Mouse (Mus musculus): ENCODE measurements around the gene Vmn1r228. TPM values are rescaled to one million over a fixed set of nuclear protein-coding genes. Genes with fewer than 3 reads are reported as not detected.

Vmn1r228 gene
- not detected for polyA plus RNA-seq (2014; fragmentation: Illumina TruSeq; extraction: RNeasy Lipid Tissue Mini Kit (QIAGEN cat#74804); ENCODE audit: low read depth, low replicate concordance)

DNA sequence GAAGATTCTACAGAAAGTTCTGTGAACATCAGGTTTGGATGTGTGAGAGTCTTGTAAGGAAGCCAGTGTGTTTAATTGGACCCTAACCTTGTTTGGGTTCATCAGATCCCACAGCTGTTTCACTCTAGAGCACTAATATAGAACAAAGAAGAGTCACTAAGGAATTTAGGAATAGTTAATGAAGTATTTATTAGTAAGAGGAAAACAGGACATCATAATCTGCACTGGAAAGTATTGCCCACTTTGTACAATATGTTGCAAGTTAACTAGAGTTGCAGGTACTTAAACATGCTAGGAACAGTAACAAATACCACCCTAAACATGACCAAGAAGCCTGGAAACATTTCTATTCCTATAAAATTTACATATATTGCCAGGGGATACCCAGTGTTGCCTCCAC lies at the start of gene Vmn1r228:
Gene Vmn1r228, minus strand, starts transcription at position 101 of the 400 bp plus-strand sequence.

DNA sequence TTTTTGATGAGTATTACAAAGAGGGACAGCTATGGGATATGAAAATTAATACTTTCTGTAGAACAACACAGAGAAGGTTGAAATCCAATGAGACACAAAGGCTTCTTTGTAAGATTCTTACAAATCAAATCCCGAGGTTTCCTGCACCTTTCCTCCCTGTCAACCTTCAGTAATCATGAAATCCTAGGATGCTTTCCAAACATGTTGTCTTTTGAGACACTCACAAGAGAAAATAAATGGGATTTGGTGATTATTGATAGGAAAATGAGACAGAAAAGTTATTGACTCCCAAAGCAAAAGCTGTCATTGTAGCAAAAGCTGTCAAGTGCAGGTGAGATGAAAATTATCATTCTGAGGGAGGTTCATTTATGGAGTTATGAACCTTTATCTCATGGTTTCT lies 25.3 kb upstream of the Vmn1r228 start, which contains the start of gene Vmn1r229:
Gene Vmn1r229, plus strand, starts transcription at position 301 of the 400 bp plus-strand sequence.

DNA sequence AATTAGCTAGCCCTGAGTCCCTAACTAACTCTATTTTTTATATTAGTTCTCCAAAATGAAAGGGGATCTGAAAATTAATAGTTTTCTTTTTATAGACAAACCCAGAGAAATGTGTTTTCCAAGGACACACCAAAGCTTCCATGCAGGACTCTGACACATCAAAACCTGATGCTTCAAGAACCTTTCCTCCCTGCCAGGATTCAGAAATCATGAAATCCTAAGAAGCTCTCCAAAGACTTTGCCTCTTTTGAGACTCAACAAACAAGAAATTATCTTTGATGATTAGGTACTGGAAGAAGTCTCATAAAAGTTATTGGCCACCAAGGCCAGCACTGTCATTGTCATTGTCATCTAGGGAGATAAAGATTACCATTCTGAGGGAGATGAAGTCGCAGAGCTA lies 56.4 kb downstream of the Vmn1r228 start, which contains the start of gene Vmn1r227:
Gene Vmn1r227, plus strand, starts transcription at position 301 of the 400 bp plus-strand sequence.

Other genes with a start within 250 kb of the Vmn1r228 start
- not detected for gene Vmn2r109, start 221.4 kb downstream of the Vmn1r228 start, polyA plus RNA-seq (2014; fragmentation: Illumina TruSeq; extraction: RNeasy Lipid Tissue Mini Kit (QIAGEN cat#74804); ENCODE audit: low read depth, low replicate concordance)
- gene Vmn2r110, start 189.7 kb downstream of the Vmn1r228 start, polyA plus RNA-seq (2014; fragmentation: Illumina TruSeq; extraction: RNeasy Lipid Tissue Mini Kit (QIAGEN cat#74804); ENCODE audit: low read depth, low replicate concordance), result not detected
- not detected for gene Fpr-rs3, start 161.3 kb downstream of the Vmn1r228 start, polyA plus RNA-seq (2014; fragmentation: Illumina TruSeq; extraction: RNeasy Lipid Tissue Mini Kit (QIAGEN cat#74804); ENCODE audit: low read depth, low replicate concordance)
- gene Vmn1r226, start 103.3 kb downstream of the Vmn1r228 start, polyA plus RNA-seq (2014; fragmentation: Illumina TruSeq; extraction: RNeasy Lipid Tissue Mini Kit (QIAGEN cat#74804); ENCODE audit: low read depth, low replicate concordance), result not detected
- gene Vmn1r227, start 56.3 kb downstream of the Vmn1r228 start, polyA plus RNA-seq (2014; fragmentation: Illumina TruSeq; extraction: RNeasy Lipid Tissue Mini Kit (QIAGEN cat#74804); ENCODE audit: low read depth, low replicate concordance), result not detected
- gene Vmn1r229, start 25.4 kb upstream of the Vmn1r228 start, polyA plus RNA-seq (2014; fragmentation: Illumina TruSeq; extraction: RNeasy Lipid Tissue Mini Kit (QIAGEN cat#74804); ENCODE audit: low read depth, low replicate concordance), result not detected
- not detected for gene Vmn1r230, start 54.3 kb upstream of the Vmn1r228 start, polyA plus RNA-seq (2014; fragmentation: Illumina TruSeq; extraction: RNeasy Lipid Tissue Mini Kit (QIAGEN cat#74804); ENCODE audit: low read depth, low replicate concordance)
- not detected for gene Vmn1r231, start 118.9 kb upstream of the Vmn1r228 start, polyA plus RNA-seq (2014; fragmentation: Illumina TruSeq; extraction: RNeasy Lipid Tissue Mini Kit (QIAGEN cat#74804); ENCODE audit: low read depth, low replicate concordance)
- not detected for gene Vmn1r232, start 133.6 kb upstream of the Vmn1r228 start, polyA plus RNA-seq (2014; fragmentation: Illumina TruSeq; extraction: RNeasy Lipid Tissue Mini Kit (QIAGEN cat#74804); ENCODE audit: low read depth, low replicate concordance)
- gene Ppp2r1a, start 159.2 kb upstream of the Vmn1r228 start, polyA plus RNA-seq (2014; fragmentation: Illumina TruSeq; extraction: RNeasy Lipid Tissue Mini Kit (QIAGEN cat#74804); ENCODE audit: low read depth, low replicate concordance), result 29.4 TPM
- not detected for gene Vmn1r233, start 210.3 kb upstream of the Vmn1r228 start, polyA plus RNA-seq (2014; fragmentation: Illumina TruSeq; extraction: RNeasy Lipid Tissue Mini Kit (QIAGEN cat#74804); ENCODE audit: low read depth, low replicate concordance)
- gene Zfp160, start 222.7 kb upstream of the Vmn1r228 start, polyA plus RNA-seq (2014; fragmentation: Illumina TruSeq; extraction: RNeasy Lipid Tissue Mini Kit (QIAGEN cat#74804); ENCODE audit: low read depth, low replicate concordance), result 36.9 TPM